Mouse (Mus musculus) monocyte, adult 2 months (primary cell): ENCODE results near the gene Scgb2b24.

ENCODE experiments used
- DNase-seq, 2 experiments: peaks; one replicate each; pipeline ENCODE4 v3.0.0; 2022; ENCODE audit warnings: low spot score in 2 of 2, low read depth in 1 of 2

Gene Scgb2b24

DNA sequence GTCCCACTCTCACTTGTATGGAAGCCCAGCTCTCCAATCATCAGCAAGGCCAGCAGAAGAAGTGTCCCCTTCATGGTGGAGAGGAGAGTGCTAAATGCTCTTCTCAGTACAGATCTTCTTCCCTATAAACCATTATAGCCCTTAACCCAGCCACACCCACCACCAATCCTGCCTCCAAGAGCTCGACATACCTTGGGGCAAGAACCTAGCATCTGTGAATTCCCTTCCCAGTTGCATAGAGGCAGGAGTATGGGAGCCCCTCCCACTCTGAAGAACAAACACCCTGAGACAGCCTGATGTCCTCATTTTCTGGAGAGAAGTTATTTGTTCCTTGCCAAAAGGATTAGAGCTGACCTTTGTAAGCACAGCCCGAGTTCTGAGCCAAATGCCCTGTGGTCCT, at the start of gene Scgb2b24:
Scgb2b24 (minus strand) TSS at position 101 of the 400 bp plus-strand sequence.
- no peak for DNase-seq

DNA sequence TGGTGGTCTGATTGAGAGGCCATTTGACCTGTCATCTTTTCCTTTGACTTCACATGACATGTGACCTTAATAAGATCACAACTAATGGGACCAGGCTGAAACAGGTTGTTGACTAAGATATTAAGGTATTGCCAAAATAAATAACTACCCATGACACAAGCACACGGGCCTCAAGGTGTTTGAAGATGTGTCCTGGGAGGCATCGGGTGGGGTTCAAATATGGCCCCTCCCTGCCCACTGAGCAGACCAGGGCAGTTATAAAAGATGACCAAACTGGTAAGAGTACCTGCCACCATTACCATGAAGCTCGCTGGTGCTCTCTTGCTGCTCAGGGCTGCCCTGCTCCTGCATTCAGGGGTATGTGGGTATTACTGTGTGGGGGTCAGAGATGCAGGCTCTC, 4.4 kb upstream of the Scgb2b24 start, which contains the start of gene Scgb1b24:
Scgb1b24 (plus strand) TSS at position 301 of the 400 bp plus-strand sequence.
- no peak for DNase-seq

DNA sequence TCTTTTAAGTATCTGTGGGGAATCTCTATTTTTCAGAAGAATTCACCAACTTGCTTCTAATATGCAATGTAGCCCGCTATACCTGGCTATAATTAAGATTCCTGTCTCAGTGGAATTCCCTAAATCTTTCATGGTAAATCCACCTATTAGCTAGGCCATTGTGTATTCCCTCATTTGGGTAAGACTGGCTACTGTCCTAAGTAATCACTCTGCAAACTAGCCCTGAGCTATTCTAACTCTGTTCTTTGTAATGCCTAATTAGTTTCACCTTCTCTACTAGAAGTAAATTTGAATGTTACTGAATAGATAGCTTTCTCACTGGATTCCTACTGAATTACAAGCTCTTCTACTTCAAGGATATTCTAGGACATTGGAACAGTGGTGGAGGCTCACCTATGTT, 49.2 kb downstream of the Scgb2b24 start:
- DNase-seq = no peak
